In the genomic region with DNA sequence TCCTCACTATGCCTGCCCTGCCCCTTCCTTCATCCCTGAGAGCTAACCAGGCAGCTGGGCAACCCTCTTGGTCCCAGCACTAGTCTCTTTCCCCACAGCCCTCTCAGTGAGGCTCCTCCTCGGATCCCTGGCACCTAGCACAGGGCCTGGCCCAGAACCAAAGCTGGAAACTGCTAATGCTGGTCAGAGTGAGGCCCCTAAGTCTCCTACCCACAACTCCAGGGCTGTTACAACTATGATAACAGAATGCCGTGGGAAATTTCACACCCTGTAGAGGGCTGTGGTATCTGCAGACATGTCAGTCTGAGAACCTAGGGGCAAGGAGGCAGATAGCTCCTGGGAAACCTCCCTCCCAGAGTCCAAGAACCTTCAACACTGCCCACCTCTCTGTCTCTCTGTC, we compare ENCODE assay signal across 13 mouse cellular contexts. TPM values are rescaled to one million over a fixed set of nuclear protein-coding genes. Genes with fewer than 3 reads are reported as not detected.
A peak's percentile ranks its signal among the peaks of the same experiment; 100 is the strongest.
DNase-seq lines count a peak whose midpoint lies in the region; ATAC-seq and TF ChIP-seq lines count a peak whose summit lies in the region.
"Had no signal": no experiment of that assay in that cellular context is flagged by ENCODE, and none has a peak within 500 bp of the region (broad histone marks: within the 10 kb centered on the region; RNA-seq: fewer than 3 reads in every experiment).

No protein-coding gene starts in this region.

- no peak for DNase-seq in heart, embryonic 10.5 days (ENCODE audit: low spot score)
- no peak for DNase-seq in heart, postnatal 25 days (ENCODE audit: low spot score)
- peak; percentile 63 for DNase-seq in left cerebral cortex, postnatal 4 days
- no peak for DNase-seq in left cerebral cortex, postnatal 36 days (ENCODE audit: low spot score in 2 of 2)
- no peak for DNase-seq in heart, postnatal 0 days (ENCODE audit: low spot score)
- DNase-seq in liver, postnatal 0 days: no peak
- DNase-seq: cerebellum, adult 11-12 months; layer of hippocampus, adult 9-11 months had no signal

- H3K4me3 ChIP-seq in heart, embryonic 10.5 days: no peak overlapping the region
- no peak overlapping the region for H3K4me3 ChIP-seq in heart, postnatal 0 days (ENCODE audit: low read depth, low read length)
- H3K4me3 ChIP-seq in liver, postnatal 0 days (ENCODE audit: low read depth, low read length): no peak overlapping the region
- H3K4me3 ChIP-seq: forebrain, embryonic 12.5 days had no signal

- ATAC-seq in heart, postnatal 0 days (ENCODE audit: insufficient read depth, low read depth): peak; percentile 55
- peak; percentile 60 for ATAC-seq in liver, postnatal 0 days
- no peak for ATAC-seq in erythroid progenitor cell, adult 5-6 weeks (replicated peaks; ENCODE audit: low FRiP score, poor library complexity, severe bottlenecking)

- WGBS in heart, embryonic 10.5 days: 14% methylated on average over 2 of the region's 2 CpGs
- WGBS in heart, postnatal 0 days: 6% methylated on average over 2 of the region's 2 CpGs
- WGBS in liver, postnatal 0 days (ENCODE audit: insufficient replicate concordance): 42% methylated on average over 2 of the region's 2 CpGs

- intact Hi-C loops in heart, postnatal 25 days (cut with DNase I): no loop called here
- intact Hi-C loops in left cerebral cortex, postnatal 4 days (cut with DNase I): no loop called here
- intact Hi-C loops in left cerebral cortex, postnatal 36 days (cut with DNase I): no loop called here

- TF ChIP-seq CTCF in heart, postnatal 0 days (IDR thresholded peaks at IDR 0.05; ENCODE audit: low read depth): no peak
- no peak for TF ChIP-seq CTCF in liver, postnatal 0 days (IDR thresholded peaks at IDR 0.05; ENCODE audit: low read depth)

- no peak for TF ChIP-seq EP300 in heart, postnatal 0 days (IDR thresholded peaks at IDR 0.05; ENCODE audit: low read depth)
- no peak for TF ChIP-seq EP300 in liver, postnatal 0 days (IDR thresholded peaks at IDR 0.05; ENCODE audit: low read depth)

- H3K9me3 ChIP-seq in heart, embryonic 10.5 days: no peaks in the 10 kb centered on the region
- no peaks in the 10 kb centered on the region for H3K9me3 ChIP-seq in heart, postnatal 0 days (replicated peaks; ENCODE audit: control insufficient read depth, low read length)
- no peaks in the 10 kb centered on the region for H3K9me3 ChIP-seq in liver, postnatal 0 days (ENCODE audit: low read length)
- H3K9me3 ChIP-seq: forebrain, embryonic 12.5 days had no signal

- H3K27me3 ChIP-seq in heart, embryonic 10.5 days (ENCODE audit: insufficient read depth, poor library complexity, severe bottlenecking): no peaks in the 10 kb centered on the region
- H3K27me3 ChIP-seq in heart, postnatal 0 days (ENCODE audit: control insufficient read depth, insufficient read depth, low read length): peaks cover 3% of the 10 kb centered on the region; the same call in 1 of the 2 replicates
- no peaks in the 10 kb centered on the region for H3K27me3 ChIP-seq in liver, postnatal 0 days (ENCODE audit: insufficient read depth, low read length)
- H3K27me3 ChIP-seq: forebrain, embryonic 12.5 days had no signal

- peaks cover 68% of the 10 kb centered on the region for H3K4me1 ChIP-seq in heart, embryonic 10.5 days
- peaks cover 11% of the 10 kb centered on the region for H3K4me1 ChIP-seq in heart, postnatal 0 days (ENCODE audit: control insufficient read depth, insufficient read depth)
- peaks cover 16% of the 10 kb centered on the region for H3K4me1 ChIP-seq in liver, postnatal 0 days (ENCODE audit: insufficient read depth)

- peak overlapping the region; percentile 67; the same call in 1 of the 2 replicates for H3K27ac ChIP-seq in heart, embryonic 10.5 days
- H3K27ac ChIP-seq in heart, postnatal 0 days (ENCODE audit: low read depth): no peak overlapping the region
- H3K27ac ChIP-seq in liver, postnatal 0 days (ENCODE audit: low read depth): no peak overlapping the region
- H3K27ac ChIP-seq: forebrain, embryonic 12.5 days; macrophage had no signal

- H3K36me3 ChIP-seq in heart, embryonic 10.5 days: no peaks in the 10 kb centered on the region
- H3K36me3 ChIP-seq in heart, postnatal 0 days (replicated peaks; ENCODE audit: control insufficient read depth, insufficient read depth, low read length): no peaks in the 10 kb centered on the region
- H3K36me3 ChIP-seq in liver, postnatal 0 days (replicated peaks; ENCODE audit: insufficient read depth, low read length): no peaks in the 10 kb centered on the region
- H3K36me3 ChIP-seq: forebrain, embryonic 12.5 days had no signal

- no peak overlapping the region for H3K4me2 ChIP-seq in heart, postnatal 0 days (ENCODE audit: low read depth, low read length)
- H3K4me2 ChIP-seq in liver, postnatal 0 days (ENCODE audit: low read depth, low read length): no peak overlapping the region
- H3K4me2 ChIP-seq: forebrain, embryonic 12.5 days had no signal

- no peak overlapping the region for H3K9ac ChIP-seq in heart, postnatal 0 days (replicated peaks; ENCODE audit: low read depth, low read length)
- no peak overlapping the region for H3K9ac ChIP-seq in liver, postnatal 0 days (replicated peaks)
- H3K9ac ChIP-seq: forebrain, embryonic 12.5 days had no signal

RNA-seq across cellular contexts. Expression of gene Omp, which starts 4.7 kb away (rescaled TPM):
- polyA plus RNA-seq in heart, embryonic 10.5 days (2016; fragmentation: Nextera tagmentation; extraction: Ambion mirVana): 0.33 TPM in 2 replicates
- total RNA-seq in heart, postnatal 25 days (2021): under 1 TPM in 1 of 2 experiments, not detected in 1; 0.11 TPM
- 1 to 10 TPM; 1.4 to 2.1 TPM for total RNA-seq in left cerebral cortex, postnatal 4 days (2021)
- total RNA-seq in left cerebral cortex, postnatal 36 days (2021): under 1 TPM; 0.57 to 0.79 TPM
- total RNA-seq in heart, postnatal 0 days (2014; rRNA removed; ENCODE audit: low replicate concordance): 0.39 TPM in 1 of 2 replicates, not detected in the other
- polyA plus RNA-seq in heart, postnatal 0 days (2015; fragmentation: Nextera tagmentation; extraction: Ambion mirVana): 0.05 TPM in 1 of 2 replicates, not detected in the other
- 0.23 and 0.27 TPM in 2 replicates for polyA plus RNA-seq in liver, postnatal 0 days (2015; fragmentation: Nextera tagmentation; extraction: Ambion mirVana)
- 4.0 and 4.6 TPM in 2 replicates for total RNA-seq in erythroid progenitor cell, adult 5-6 weeks (2015; ENCODE audit: low replicate concordance)
- 15.4 and 17.2 TPM in 2 replicates for total RNA-seq in erythroid progenitor cell, adult 5-6 weeks (2017; ENCODE audit: low replicate concordance)
- polyA plus RNA-seq: macrophage had no signal

RNA-seq across cellular contexts. Expression of gene Myo7a, which starts 21.3 kb away (rescaled TPM):
- 16.4 and 17.3 TPM in 2 replicates for polyA plus RNA-seq in heart, embryonic 10.5 days (2016; fragmentation: Nextera tagmentation; extraction: Ambion mirVana)
- total RNA-seq in heart, postnatal 25 days (2021): 1 to 10 TPM; 4.2 to 5.4 TPM
- 10 to 100 TPM; 17.8 to 18.7 TPM for total RNA-seq in left cerebral cortex, postnatal 4 days (2021)
- 10 to 100 TPM; 11.4 to 11.5 TPM for total RNA-seq in left cerebral cortex, postnatal 36 days (2021)
- 7.1 and 20.0 TPM in 2 replicates for total RNA-seq in heart, postnatal 0 days (2014; rRNA removed; ENCODE audit: low replicate concordance)
- polyA plus RNA-seq in heart, postnatal 0 days (2015; fragmentation: Nextera tagmentation; extraction: Ambion mirVana): 3.6 and 3.7 TPM in 2 replicates
- 6.5 and 7.6 TPM in 2 replicates for polyA plus RNA-seq in liver, postnatal 0 days (2015; fragmentation: Nextera tagmentation; extraction: Ambion mirVana)
- total RNA-seq in erythroid progenitor cell, adult 5-6 weeks (2015; ENCODE audit: low replicate concordance): 3.4 and 5.4 TPM in 2 replicates
- 5.1 and 5.8 TPM in 2 replicates for total RNA-seq in erythroid progenitor cell, adult 5-6 weeks (2017; ENCODE audit: low replicate concordance)

RNA-seq across cellular contexts. Expression of gene Capn5, which starts 37.5 kb away (rescaled TPM):
- 9.4 and 11.0 TPM in 2 replicates for polyA plus RNA-seq in heart, embryonic 10.5 days (2016; fragmentation: Nextera tagmentation; extraction: Ambion mirVana)
- total RNA-seq in heart, postnatal 25 days (2021): 1 to 10 TPM; 1.9 to 2.0 TPM
- total RNA-seq in left cerebral cortex, postnatal 4 days (2021): 10 to 100 TPM; 51.0 to 52.2 TPM
- 10 to 100 TPM; 35.9 to 37.6 TPM for total RNA-seq in left cerebral cortex, postnatal 36 days (2021)
- total RNA-seq in heart, postnatal 0 days (2014; rRNA removed; ENCODE audit: low replicate concordance): 3.4 and 5.6 TPM in 2 replicates
- polyA plus RNA-seq in heart, postnatal 0 days (2015; fragmentation: Nextera tagmentation; extraction: Ambion mirVana): 1.1 and 1.5 TPM in 2 replicates
- polyA plus RNA-seq in liver, postnatal 0 days (2015; fragmentation: Nextera tagmentation; extraction: Ambion mirVana): 4.4 and 4.5 TPM in 2 replicates
- 46.5 and 52.4 TPM in 2 replicates for total RNA-seq in erythroid progenitor cell, adult 5-6 weeks (2015; ENCODE audit: low replicate concordance)
- total RNA-seq in erythroid progenitor cell, adult 5-6 weeks (2017; ENCODE audit: low replicate concordance): 51.3 and 72.5 TPM in 2 replicates

RNA-seq across cellular contexts. Expression of gene B3gnt6, which starts 58.7 kb away (rescaled TPM):
- 0.06 TPM in 1 of 2 replicates, not detected in the other for polyA plus RNA-seq in heart, embryonic 10.5 days (2016; fragmentation: Nextera tagmentation; extraction: Ambion mirVana)
- not detected for total RNA-seq in heart, postnatal 25 days (2021)
- total RNA-seq in left cerebral cortex, postnatal 4 days (2021): under 1 TPM; 0.16 to 0.28 TPM
- under 1 TPM; 0.35 to 0.50 TPM for total RNA-seq in left cerebral cortex, postnatal 36 days (2021)
- not detected in 2 replicates for total RNA-seq in heart, postnatal 0 days (2014; rRNA removed; ENCODE audit: low replicate concordance)
- not detected in 2 replicates for polyA plus RNA-seq in heart, postnatal 0 days (2015; fragmentation: Nextera tagmentation; extraction: Ambion mirVana)
- polyA plus RNA-seq in liver, postnatal 0 days (2015; fragmentation: Nextera tagmentation; extraction: Ambion mirVana): 0.05 TPM in 2 replicates
- 1.1 TPM in 1 of 2 replicates, not detected in the other for total RNA-seq in erythroid progenitor cell, adult 5-6 weeks (2015; ENCODE audit: low replicate concordance)
- total RNA-seq in erythroid progenitor cell, adult 5-6 weeks (2017; ENCODE audit: low replicate concordance): not detected in 2 replicates
- total RNA-seq: heart, postnatal 14 days had no signal
- polyA plus RNA-seq: limb, embryonic 11.5 days; macrophage had no signal
